ENCODE assay signal across 14 mouse cellular contexts in the genomic region with DNA sequence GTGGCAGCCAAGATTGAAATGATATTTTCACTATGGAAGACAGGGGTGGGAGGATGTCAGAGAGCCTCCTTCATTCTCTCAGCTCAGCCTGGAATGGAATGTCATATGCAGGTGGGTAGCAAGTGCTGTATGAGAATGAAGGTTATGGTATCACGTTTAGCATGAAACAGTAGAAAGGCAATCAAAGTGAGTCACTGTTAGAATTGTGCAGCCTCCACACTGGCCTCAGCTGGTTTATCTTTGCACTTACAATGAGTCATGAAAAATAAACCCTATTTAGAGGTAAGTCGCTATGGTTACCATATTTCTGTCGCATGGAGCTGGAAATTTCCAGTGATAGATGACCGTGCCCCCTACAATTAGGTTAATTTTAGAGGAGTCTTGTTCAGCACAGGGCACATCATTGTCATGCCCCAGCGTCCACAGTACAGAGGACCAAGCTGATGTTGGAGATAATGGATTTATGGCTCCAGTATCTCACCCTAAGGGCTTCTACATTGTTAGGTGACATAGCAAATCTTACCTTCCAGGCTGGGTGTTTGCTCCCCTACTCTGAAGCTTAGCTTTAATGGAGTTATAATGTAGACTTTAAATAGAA.
DNase-seq lines count a peak whose midpoint lies in the region; ATAC-seq and TF ChIP-seq lines count a peak whose summit lies in the region.
"Had no signal": no experiment of that assay in that cellular context is flagged by ENCODE, and none has a peak within 500 bp of the region (broad histone marks: within the 10 kb centered on the region; RNA-seq: fewer than 3 reads in every experiment).

No protein-coding gene starts in this region.

- no peak overlapping the region for H3K4me3 ChIP-seq in intestine, embryonic 15.5 days (replicated peaks)
- H3K4me3 ChIP-seq in olfactory bulb, adult 2 months (ENCODE audit: insufficient read depth, low read depth, low read length): no peak overlapping the region
- H3K4me3 ChIP-seq: liver, embryonic 12.5 days had no signal

- H3K4me2 ChIP-seq in intestine, embryonic 15.5 days (replicated peaks): no peak overlapping the region
- H3K4me2 ChIP-seq: liver, embryonic 12.5 days had no signal

- no peaks in the 10 kb centered on the region for H3K27me3 ChIP-seq in intestine, embryonic 15.5 days (replicated peaks)
- H3K27me3 ChIP-seq: liver, embryonic 12.5 days had no signal

- intact Hi-C loops in left cerebral cortex, postnatal 4 days (cut with DNase I): no loop called here

- TF ChIP-seq POLR2A in brain, embryonic 14.5 days (IDR thresholded peaks at IDR 0.05; ENCODE audit: borderline replicate concordance, extremely low read depth, insufficient read depth, insufficient read length, poor library complexity, severe bottlenecking): no peak
- no peak for TF ChIP-seq POLR2A in olfactory bulb, adult 2 months (IDR thresholded peaks at IDR 0.05; ENCODE audit: insufficient read depth, low read depth, low read length)

- no peak overlapping the region for H3K9ac ChIP-seq in intestine, embryonic 15.5 days
- H3K9ac ChIP-seq: liver, embryonic 12.5 days had no signal

- no peak for TF ChIP-seq CTCF in brain, embryonic 14.5 days (IDR thresholded peaks at IDR 0.05; ENCODE audit: borderline replicate concordance, extremely low read depth, insufficient read depth, insufficient read length)
- TF ChIP-seq CTCF in olfactory bulb, adult 2 months (IDR thresholded peaks at IDR 0.05; ENCODE audit: insufficient read depth, low read depth, low read length): no peak

- ATAC-seq in intestine, embryonic 15.5 days: peak; percentile 77
- ATAC-seq: activated CD4-positive, CD25-positive, alpha-beta regulatory T cell, adult 4 months; liver, embryonic 12.5 days had no signal

- H3K27ac ChIP-seq in intestine, embryonic 15.5 days: no peak overlapping the region
- H3K27ac ChIP-seq in olfactory bulb, adult 2 months (ENCODE audit: insufficient read depth, low read depth, low read length): peak overlapping the region; percentile 92
- H3K27ac ChIP-seq: liver, embryonic 12.5 days had no signal

- H3K4me1 ChIP-seq in intestine, embryonic 15.5 days (replicated peaks): no peaks in the 10 kb centered on the region
- 0 out of 2 replicates have a peak, but pooled peaks cover 3% of the 10 kb centered on the region for H3K4me1 ChIP-seq in olfactory bulb, adult 2 months (ENCODE audit: control insufficient read depth, insufficient read depth, low read length)
- H3K4me1 ChIP-seq: liver, embryonic 12.5 days had no signal

- no peaks in the 10 kb centered on the region for H3K9me3 ChIP-seq in intestine, embryonic 15.5 days
- H3K9me3 ChIP-seq: liver, embryonic 12.5 days had no signal

- DNase-seq in left cerebral cortex, adult 11 months (ENCODE audit: low spot score): peak; percentile 43
- no peak for DNase-seq in left cerebral cortex, postnatal 4 days
- peak; percentile 27 for DNase-seq in brain, embryonic 14.5 days (ENCODE audit: low read depth)
- DNase-seq in B cell, adult 2 months: no peak
- no peak for DNase-seq in kidney, postnatal 14 days
- DNase-seq: cerebellum, postnatal 36 days; heart, postnatal 14 days; kidney, postnatal 25 days; lung, postnatal 36 days; thymus, adult 2 months had no signal

- H3K36me3 ChIP-seq in intestine, embryonic 15.5 days: no peaks in the 10 kb centered on the region
- H3K36me3 ChIP-seq: liver, embryonic 12.5 days had no signal

- 53% methylated on average over 5 of the region's 5 CpGs for WGBS in intestine, embryonic 15.5 days
- 30% methylated on average over 5 of the region's 5 CpGs for WGBS in olfactory bulb, adult 2 months

Comparison
In these comparisons a context has a peak if more than half of its experiments do, and no peak if none do; other contexts are left out.
1. DNase-seq: peak in left cerebral cortex, adult 11 months (single experiment) and brain, embryonic 14.5 days (single experiment); none in left cerebral cortex, postnatal 4 days (single experiment), B cell, adult 2 months (0 of 2) and kidney, postnatal 14 days (single experiment).